Mouse (Mus musculus): ENCODE measurements around the gene Pet100.

DNA sequence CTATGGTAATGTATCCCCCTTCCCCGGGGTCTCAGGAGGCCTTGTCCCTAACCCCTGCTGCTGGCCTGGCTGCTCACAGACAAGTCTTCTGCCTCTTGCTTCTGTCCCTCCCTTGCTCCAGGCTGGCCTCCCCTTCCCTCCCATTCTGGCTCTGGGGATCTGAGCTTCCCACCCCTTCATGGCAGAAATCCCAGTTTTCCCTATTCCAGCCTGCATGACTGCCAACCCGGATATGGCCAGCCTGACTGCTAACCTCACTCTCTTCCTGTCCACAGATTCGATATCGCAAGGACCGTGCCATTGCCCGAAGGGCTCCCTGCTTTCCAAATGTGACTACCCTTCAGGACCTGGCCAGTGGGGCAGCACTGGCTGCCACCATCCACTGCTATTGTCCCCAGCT lies 20.9 kb upstream of the Pet100 start:
- TF ChIP-seq POLR2A (IDR thresholded peaks at IDR 0.05; ENCODE audit: extremely low read depth, insufficient read depth, low read length): no peak
- no peak for TF ChIP-seq CTCF (IDR thresholded peaks at IDR 0.05; ENCODE audit: extremely low read depth, insufficient read depth, low read length)

All from cortical plate, adult 2 months (tissue).